Mouse (Mus musculus) urinary bladder, postnatal 0 days (tissue): ENCODE measurements around the gene Sept9. TPM values are rescaled to one million over a fixed set of nuclear protein-coding genes. Genes with fewer than 3 reads are reported as not detected.

Experiments used
- polyA plus RNA-seq: library from polyadenylated mRNA; unstranded; fragments of >200 nt; fragmentation: Nextera tagmentation; extraction: Ambion mirVana; gene quantifications from 2 replicates; pipeline ENCODE4 v1.2.1, GENCODE M21; 2015

The Sept9 gene
- polyA plus RNA-seq = 56.3 and 59.6 TPM in 2 replicates

GRCm38 (mm10) chr11:117199282-117200175 lies at the start of gene Sept9:
Sept9 (plus strand) TSS chr11:117199661.

Other genes starting within 250 kb of the Sept9 start
- gene Sec14l1, start 84.5 kb upstream of the Sept9 start, polyA plus RNA-seq = 28.3 and 30.5 TPM in 2 replicates